Mouse (Mus musculus): ENCODE measurements around the gene Eif1. TPM values are rescaled to one million over a fixed set of nuclear protein-coding genes. Genes with fewer than 3 reads are reported as not detected.
A peak's percentile ranks its signal among the peaks of the same experiment; 100 is the strongest.

Gene Eif1
- 100 to 1,000 TPM; 803 to 821 TPM for total RNA-seq (2021)
- long read RNA-seq, experiment 1, transcript Eif1-203 (3 exons, 447 nt) = minor isoform, 12 of 627 reads
- long read RNA-seq, experiment 1, transcript Eif1-201 (4 exons, 1,322 nt) = major isoform, 603 of 627 reads
- long read RNA-seq, experiment 1, partial matches to known transcripts = 1 of 627 reads
- long read RNA-seq, experiment 1, other reads (novel, unspliced or antisense) = 9 of 627 reads
- long read RNA-seq, experiment 2, transcript Eif1-203 (3 exons, 447 nt) = minor isoform, 7 of 487 reads
- long read RNA-seq, experiment 2, transcript Eif1-201 (4 exons, 1,322 nt) = major isoform, 467 of 487 reads
- long read RNA-seq, experiment 2, partial matches to known transcripts = 1 of 487 reads
- long read RNA-seq, experiment 2, other reads (novel, unspliced or antisense) = 8 of 487 reads

- DNase-seq (ENCODE audit: low spot score in 2 of 2) = peak; percentile 100
- intact Hi-C loops (cut with DNase I) = no loop called here
Observed at GRCm38 (mm10) chr11:100319492-100320171, at the start of gene Eif1. Gene Eif1, plus strand, starts transcription at chr11:100319885.

GRCm38 (mm10) chr11:100271878-100272277 lies 47.8 kb upstream of the Eif1 start:
- DNase-seq (ENCODE audit: low spot score in 2 of 2) = no peak
- intact Hi-C loops (cut with DNase I) = no loop called here

GRCm38 (mm10) chr11:100274719-100275118 lies 45.0 kb upstream of the Eif1 start:
- DNase-seq (ENCODE audit: low spot score in 2 of 2) = no peak
- intact Hi-C loops (cut with DNase I) = no loop called here

GRCm38 (mm10) chr11:100275466-100275865 lies 44.2 kb upstream of the Eif1 start:
- no peak for DNase-seq (ENCODE audit: low spot score in 2 of 2)
- intact Hi-C loops (cut with DNase I) = no loop called here

GRCm38 (mm10) chr11:100277726-100278480 lies 41.8 kb upstream of the Eif1 start:
- no peak for DNase-seq (ENCODE audit: low spot score in 2 of 2)
- intact Hi-C loops (cut with DNase I) = no loop called here

- no peak for DNase-seq (ENCODE audit: low spot score in 2 of 2)
- intact Hi-C loops (cut with DNase I) = no loop called here
Observed at GRCm38 (mm10) chr11:100278759-100279158, 40.9 kb upstream of the Eif1 start.

GRCm38 (mm10) chr11:100281596-100282544 lies 37.8 kb upstream of the Eif1 start:
- DNase-seq (ENCODE audit: low spot score in 2 of 2) = peak; percentile 92 to 96
- intact Hi-C loops (cut with DNase I) = loop anchor here (1.0 to 10.0 kb wide), 4 partner anchors 113 to 900 kb away; partner anchors contain the start of gene Krt33a

- peak; percentile 51 to 76 for DNase-seq (ENCODE audit: low spot score in 2 of 2)
- intact Hi-C loops (cut with DNase I) = loop anchor here (1.0 to 10.0 kb wide), 4 partner anchors 113 to 900 kb away; partner anchors contain the start of gene Krt33a
Observed at GRCm38 (mm10) chr11:100282549-100282948, 37.1 kb upstream of the Eif1 start.

- intact Hi-C loops (cut with DNase I) = loop anchor here (5.0 to 10.0 kb wide), 2 partner anchors 270 to 903 kb away; partner anchors contain the start of gene Krt33a
- DNase-seq (ENCODE audit: low spot score in 2 of 2) = no peak
Observed at GRCm38 (mm10) chr11:100284988-100285387, 34.7 kb upstream of the Eif1 start.

GRCm38 (mm10) chr11:100287024-100287423 lies 32.7 kb upstream of the Eif1 start:
- intact Hi-C loops (cut with DNase I) = loop anchor here (10.0 kb wide), 1 partner anchor 272 kb away; the partner anchor contains the start of gene Krt33a
- no peak for DNase-seq (ENCODE audit: low spot score in 2 of 2)

GRCm38 (mm10) chr11:100288942-100289341 lies 30.7 kb upstream of the Eif1 start:
- no peak for DNase-seq (ENCODE audit: low spot score in 2 of 2)
- intact Hi-C loops (cut with DNase I) = loop anchor here (10.0 kb wide), 1 partner anchor 274 kb away; the partner anchor contains the start of gene Krt33a

- DNase-seq (ENCODE audit: low spot score in 2 of 2) = no peak
- intact Hi-C loops (cut with DNase I) = no loop called here
Observed at GRCm38 (mm10) chr11:100290235-100290634, 29.4 kb upstream of the Eif1 start.

- intact Hi-C loops (cut with DNase I) = no loop called here
- no peak for DNase-seq (ENCODE audit: low spot score in 2 of 2)
Observed at GRCm38 (mm10) chr11:100292884-100293283, 26.8 kb upstream of the Eif1 start.

GRCm38 (mm10) chr11:100295308-100295707 lies 24.4 kb upstream of the Eif1 start:
- DNase-seq (ENCODE audit: low spot score in 2 of 2) = peak; percentile 78 to 86
- intact Hi-C loops (cut with DNase I) = loop anchor here (2.0 to 5.0 kb wide), 2 partner anchors 833 to 913 kb away; no protein-coding TSS in a partner anchor

GRCm38 (mm10) chr11:100297801-100298200 lies 21.9 kb upstream of the Eif1 start:
- no peak for DNase-seq (ENCODE audit: low spot score in 2 of 2)
- intact Hi-C loops (cut with DNase I) = loop anchor here (5.0 kb wide), 1 partner anchor 916 kb away; no protein-coding TSS in a partner anchor

- intact Hi-C loops (cut with DNase I) = loop anchor here (5.0 kb wide), 1 partner anchor 916 kb away; no protein-coding TSS in a partner anchor
- DNase-seq (ENCODE audit: low spot score in 2 of 2) = peak; percentile 88 to 89
Observed at GRCm38 (mm10) chr11:100298274-100299036, 21.2 kb upstream of the Eif1 start.

- intact Hi-C loops (cut with DNase I) = no loop called here
- peak in 1 of 2 experiments; percentile 64 for DNase-seq (ENCODE audit: low spot score in 2 of 2)
Observed at GRCm38 (mm10) chr11:100300293-100300692, 19.4 kb upstream of the Eif1 start.

- intact Hi-C loops (cut with DNase I) = no loop called here
- no peak for DNase-seq (ENCODE audit: low spot score in 2 of 2)
Observed at GRCm38 (mm10) chr11:100301292-100301691, 18.4 kb upstream of the Eif1 start.

All from left cerebral cortex, postnatal 14 days (tissue).